Mouse (Mus musculus) cerebellum, adult 11 months (tissue): ENCODE measurements at regions not wholly inside any gene's neighbourhood (a gene's known extent, or its start where the extent isn't known, plus 50 kb on each side); places are given as distances from the start of the nearest gene placed in this dataset.

Experiments used
- DNase-seq: peaks from one replicate; pipeline ENCODE4 v3.0.0; 2022

DNA sequence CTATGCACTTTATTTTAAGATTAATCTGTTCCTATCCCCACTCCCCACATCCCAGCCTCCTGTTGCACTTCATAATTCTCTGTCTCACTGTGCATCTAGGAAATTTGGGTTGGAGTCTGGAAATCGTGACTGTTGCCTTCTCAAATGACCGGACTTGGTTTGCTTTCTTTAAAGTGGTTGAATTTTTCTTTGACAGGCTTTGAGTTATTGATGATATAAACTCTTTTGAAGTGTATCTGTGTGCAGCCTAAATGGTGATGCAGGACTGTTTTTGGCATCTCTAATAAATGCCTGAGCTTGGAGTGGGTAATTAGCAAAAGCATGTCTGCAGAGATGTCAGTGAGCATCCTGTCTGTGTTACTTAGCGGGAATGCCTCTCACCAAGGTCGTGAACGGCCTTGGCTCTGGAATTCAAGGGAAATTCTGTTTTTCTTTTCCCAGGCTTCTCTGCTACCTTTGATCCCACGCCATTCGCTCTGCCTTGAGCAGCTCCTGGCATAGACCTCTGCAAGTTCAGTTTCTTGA lies 292.8 kb upstream of the Igfbp3 start:
- DNase-seq, result no peak

DNA sequence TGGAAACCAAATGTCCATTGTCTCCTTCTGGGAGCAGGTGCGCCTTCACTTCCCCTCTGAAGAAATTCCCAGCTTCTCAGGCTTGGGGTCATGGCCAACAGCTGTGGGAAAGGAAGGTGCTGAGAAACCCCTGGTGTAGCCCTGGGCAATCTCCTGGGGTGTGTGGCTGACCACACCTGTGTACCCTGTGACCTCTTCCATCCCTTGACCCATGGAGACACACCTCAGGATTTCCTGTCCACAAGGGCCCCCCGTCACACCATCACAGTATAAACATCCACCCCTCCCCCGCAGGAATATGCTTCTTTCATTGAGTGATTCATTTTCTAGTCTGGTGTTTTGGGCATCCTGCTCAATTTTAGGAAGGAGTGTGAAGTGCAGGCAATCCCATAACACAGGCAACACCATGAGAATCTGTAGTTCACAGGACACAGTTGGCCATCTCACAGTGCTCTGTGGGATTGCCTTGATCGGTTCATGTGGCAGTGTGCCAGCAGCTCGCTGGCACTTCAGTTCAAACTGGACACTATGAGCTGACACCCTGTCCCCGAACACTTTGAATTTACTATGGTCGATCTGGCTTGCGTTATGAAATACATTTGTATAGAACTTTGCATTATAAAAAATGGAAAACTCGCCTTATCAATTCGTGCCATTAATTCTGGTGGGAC lies 291.1 kb upstream of the Igfbp3 start:
- DNase-seq, result no peak

DNA sequence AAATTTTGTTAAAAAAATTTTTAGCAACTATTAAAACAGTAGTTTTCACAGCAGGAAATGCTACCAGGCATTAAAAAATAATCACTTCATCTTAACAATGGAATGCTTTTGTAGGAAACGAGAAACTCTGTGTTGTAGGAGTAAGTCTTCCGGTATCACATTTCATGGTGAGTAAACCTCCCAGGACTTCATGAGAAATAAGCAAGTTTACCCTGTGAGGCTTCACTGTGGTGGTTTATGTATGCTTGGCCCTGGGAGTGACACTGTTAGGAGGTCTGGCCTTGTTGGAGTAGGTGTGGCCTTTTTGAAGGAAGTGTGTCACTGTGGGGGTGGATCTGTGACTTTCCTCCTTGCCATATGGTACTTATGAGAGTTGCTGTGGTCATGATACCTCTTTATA lies 289.0 kb upstream of the Igfbp3 start:
- no peak for DNase-seq

DNA sequence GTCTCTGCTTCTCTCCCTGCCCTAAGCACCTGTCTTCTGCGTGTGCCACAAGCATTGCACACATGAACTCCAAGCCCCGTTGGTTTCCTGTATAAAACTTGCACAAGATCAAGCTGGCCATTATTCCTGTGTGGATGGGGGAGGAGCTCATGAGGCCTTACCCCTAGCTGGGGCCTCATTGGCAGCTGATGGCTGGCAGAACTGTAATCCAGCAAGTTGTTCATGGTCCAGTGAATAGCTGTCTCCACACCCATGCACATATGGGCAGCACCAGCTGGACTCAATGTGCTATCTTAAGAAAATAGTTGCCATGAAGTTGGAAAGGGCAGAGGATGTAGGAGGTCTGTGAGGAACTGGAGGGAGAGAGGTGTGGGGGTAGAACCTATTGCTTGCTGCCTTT lies 288.3 kb upstream of the Igfbp3 start:
- DNase-seq, result no peak

DNA sequence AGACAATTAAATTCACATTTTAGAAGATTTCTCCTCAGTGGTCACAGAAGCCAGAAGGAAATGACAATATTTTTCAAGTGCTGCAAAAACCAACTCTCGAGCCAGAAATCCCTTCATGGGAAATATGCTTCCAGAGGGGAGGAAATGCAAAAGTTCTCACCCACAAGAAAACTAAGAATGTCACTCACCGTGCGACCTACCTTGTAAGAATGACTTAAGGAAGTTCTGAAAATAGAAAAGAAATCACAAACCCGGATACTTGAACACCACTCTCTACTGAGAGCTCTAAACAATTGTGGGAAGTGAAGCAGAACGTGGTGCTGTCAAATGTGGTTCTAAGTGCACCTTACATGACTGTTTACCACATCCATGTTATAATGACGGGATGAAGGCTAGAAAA lies 284.1 kb upstream of the Igfbp3 start:
- DNase-seq, result no peak

DNA sequence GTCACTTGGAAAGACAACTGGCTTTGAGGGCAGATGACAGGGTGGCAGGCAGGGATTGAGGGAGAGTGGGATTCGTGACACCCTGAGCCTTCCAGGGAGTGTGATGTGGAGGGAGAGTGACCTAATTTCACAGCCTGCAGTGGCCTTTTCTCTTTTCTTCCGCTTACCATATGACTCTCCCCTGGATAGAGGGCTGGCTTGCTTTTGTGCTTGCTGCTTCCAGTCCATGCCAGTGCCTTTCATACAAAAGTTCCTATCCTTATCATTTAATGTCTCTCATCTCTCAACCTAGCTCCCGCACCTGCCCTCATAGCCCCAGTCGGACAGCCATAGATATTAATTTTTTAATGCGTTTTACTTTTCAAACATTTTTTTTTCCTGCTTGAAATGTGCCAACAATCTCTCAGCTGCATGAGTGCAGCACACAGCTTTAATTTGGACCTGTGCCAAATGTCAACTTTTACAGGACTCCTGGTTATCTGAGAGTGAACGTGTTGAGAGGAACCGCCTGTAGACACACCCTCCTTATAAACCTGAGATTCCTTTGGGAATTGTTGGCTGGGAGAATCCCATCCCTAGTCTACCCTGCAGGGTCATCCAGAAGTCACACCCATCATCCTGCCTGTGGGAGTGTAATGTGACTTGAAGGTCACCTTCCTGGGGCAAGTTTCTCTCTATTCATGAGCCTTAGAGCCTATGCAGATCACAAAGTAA lies 260.3 kb upstream of the Igfbp3 start:
- DNase-seq, result no peak

DNA sequence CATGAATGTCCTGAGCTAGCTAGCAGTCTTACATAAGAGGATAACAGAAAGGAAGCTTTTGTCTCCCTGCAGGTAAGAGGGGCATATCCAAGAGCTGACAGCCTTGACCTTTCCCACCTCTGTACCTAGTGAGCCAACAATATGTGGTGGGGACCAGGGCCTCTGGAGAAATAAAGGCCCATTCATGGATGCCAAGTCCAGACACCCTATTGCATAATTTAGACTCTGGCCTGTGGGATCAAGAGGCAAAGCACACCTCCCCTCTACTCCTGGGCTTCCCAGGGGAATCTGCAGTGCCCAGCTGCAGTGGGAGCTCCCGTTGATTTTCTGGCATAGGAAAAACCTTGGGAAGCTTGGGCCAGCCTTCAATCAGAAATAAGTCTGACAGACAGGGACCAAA lies 251.8 kb upstream of the Igfbp3 start:
- DNase-seq, result no peak

DNA sequence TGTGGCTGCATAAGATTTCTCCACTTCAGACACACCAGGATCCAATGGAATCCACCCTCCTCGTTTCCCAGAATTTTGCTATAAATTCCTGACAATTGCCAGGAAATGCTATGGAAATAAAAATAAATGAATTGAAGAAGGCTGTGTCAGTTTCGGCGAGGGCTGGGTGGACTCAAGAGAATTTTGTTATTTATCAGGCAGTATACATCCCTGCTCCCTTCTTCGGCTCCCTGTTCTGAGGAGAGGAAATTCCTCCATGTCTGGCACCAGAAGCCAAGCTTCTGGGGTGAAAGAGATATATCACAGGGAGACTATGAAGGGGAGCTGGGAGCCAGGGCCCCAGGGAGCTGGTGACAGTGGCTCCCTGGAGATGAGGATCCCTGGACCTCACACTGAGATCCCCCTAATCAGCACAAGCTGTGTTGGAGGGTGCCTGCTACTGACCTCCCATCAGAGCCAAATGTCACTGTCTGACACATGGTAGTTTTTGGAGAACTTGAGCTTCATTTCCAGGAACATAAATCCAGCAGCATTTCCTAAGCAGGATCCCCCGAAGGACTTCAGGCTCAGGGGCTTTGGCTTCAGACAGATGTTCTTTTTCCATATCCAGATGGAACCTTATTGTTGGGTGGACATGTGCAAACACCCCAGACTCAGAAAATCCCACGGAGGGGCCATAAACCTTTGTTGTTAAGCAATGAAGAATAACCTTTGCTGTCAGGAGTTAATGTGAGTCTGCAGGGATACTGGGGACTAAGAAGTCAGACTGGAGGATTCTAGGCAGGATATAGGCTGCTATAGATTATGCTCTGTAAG lies 248.4 kb upstream of the Igfbp3 start:
- no peak for DNase-seq

DNA sequence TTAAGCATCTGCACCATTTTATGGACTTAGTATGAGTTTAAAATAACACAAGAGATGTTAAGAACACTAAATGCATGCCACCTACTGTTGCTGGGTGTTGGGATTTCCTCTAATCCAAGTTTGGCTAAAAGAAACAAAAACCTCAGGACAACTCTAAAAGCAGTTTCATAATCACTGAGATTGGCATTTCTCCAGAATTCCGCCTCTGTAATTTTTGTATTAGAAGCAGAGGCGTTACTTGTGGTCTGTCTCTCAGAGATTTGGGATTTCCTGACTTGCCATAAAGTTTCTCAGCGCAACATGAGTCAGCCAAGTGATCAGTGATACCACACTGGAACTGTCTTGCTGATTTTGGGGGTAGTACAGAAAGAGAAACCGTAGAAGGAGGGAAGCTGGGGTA lies 238.0 kb upstream of the Igfbp3 start:
- DNase-seq, result no peak

DNA sequence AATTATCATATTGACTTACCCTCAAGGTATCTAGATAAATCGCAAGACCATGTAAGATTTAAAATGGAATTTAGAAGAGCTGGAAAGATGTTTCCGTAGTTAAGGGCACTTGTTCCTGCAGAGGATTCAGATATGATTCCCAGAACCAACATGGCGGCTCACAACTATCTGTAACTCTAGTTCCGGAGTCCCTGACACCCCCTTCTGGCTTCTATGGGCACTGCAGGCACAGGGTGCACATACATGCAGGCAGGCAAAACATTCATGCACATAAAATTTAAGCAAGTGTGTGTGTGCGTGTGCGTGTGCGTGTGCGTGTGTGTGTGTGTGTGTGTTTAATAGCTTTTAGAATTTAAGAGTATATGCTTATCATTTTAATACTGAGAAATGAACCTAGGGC lies 230.8 kb upstream of the Igfbp3 start:
- no peak for DNase-seq

DNA sequence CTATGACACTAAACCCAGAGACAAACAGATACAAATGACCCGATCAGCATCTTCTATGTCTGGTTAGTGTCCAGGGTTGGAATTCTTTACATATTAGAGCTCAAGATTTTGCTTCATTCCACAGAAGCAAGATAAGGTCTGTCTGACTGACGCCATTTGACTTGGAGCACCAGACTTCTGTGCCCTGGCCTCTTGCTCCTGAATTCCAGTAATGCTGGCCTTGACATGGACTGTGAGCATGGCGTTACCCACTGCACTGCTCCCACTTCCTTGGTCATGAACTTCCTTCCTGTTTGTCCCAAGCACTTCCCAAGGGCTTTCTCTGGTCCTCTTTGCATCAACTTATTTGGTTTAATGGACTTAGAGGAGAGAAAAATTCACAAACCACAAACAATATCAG lies 225.6 kb upstream of the Igfbp3 start:
- DNase-seq, result no peak

DNA sequence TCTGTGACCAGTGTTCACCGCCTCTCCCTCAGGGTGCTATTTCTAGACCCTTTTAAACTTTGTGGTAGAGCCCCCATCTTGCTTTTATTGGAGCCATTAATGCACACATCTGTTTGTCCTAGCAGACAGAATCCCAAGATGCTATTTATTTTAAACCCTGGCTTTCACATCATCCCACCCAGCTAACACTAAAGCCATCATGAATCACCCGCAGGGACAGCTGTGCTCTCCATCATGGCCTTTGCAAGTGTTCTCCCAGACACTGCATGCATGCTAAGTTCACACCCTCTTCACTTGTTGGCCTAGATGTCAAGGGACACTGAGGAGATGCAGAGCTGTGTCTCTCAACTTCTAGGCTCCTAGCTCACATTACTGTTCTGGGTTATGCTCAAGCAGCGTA lies 220.9 kb upstream of the Igfbp3 start:
- no peak for DNase-seq

DNA sequence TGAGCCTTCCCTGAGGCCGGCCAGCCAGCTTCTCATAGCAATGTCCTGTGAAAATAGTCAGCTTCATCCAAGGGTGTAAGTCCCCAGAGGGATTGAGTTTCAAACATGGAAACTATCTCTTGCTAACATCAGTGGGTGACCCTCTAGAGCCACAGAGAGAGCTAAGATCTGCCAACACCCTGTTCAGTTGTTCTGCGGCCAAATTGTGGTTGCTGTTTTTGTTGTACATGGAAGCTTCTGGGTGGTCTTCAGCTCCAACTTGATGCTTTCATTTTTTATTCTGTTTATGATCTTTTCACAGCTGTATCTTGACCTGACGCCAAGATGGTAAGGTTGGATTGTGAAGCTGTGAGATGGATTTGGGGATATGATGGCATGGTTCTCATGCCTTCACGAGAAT lies 214.0 kb upstream of the Igfbp3 start:
- DNase-seq, result no peak

DNA sequence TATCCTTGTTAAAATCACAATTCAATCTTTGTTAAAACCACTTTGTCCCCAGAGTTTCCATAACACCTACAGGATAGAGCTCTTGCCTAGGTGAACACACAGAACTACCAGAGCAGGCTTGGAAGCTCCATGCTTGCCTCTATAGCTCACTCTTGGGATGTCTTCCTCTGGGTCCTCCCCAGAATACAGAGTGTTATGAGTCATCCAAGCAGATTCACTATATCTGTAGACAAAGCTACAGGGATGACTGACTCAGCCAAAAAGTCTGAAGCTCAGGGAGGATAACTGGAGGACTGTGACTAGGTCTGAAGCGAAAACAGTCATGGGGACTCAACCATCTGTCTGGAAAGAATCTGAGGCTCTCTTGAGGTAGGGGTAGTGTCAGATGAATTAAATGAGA lies 211.5 kb upstream of the Igfbp3 start:
- no peak for DNase-seq

DNA sequence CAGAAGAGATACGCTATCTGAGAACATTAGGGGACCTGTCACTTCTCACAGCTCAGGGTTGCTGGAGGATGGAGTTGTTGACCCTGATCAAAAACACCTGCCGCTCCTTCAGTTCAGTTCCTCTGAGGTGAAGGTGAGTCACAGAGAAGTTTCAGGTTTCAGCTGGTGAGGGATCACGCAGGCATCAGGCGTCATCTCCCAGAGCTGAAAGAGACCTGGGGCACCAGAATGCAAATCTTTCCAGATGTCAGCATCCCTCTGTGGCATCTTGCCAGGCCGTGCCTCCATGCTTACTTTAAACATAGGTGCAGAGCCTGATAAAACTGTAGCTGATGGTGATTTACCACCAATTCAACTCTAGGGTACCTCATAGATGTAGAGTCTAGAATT lies 210.4 kb upstream of the Igfbp3 start:
- no peak for DNase-seq

DNA sequence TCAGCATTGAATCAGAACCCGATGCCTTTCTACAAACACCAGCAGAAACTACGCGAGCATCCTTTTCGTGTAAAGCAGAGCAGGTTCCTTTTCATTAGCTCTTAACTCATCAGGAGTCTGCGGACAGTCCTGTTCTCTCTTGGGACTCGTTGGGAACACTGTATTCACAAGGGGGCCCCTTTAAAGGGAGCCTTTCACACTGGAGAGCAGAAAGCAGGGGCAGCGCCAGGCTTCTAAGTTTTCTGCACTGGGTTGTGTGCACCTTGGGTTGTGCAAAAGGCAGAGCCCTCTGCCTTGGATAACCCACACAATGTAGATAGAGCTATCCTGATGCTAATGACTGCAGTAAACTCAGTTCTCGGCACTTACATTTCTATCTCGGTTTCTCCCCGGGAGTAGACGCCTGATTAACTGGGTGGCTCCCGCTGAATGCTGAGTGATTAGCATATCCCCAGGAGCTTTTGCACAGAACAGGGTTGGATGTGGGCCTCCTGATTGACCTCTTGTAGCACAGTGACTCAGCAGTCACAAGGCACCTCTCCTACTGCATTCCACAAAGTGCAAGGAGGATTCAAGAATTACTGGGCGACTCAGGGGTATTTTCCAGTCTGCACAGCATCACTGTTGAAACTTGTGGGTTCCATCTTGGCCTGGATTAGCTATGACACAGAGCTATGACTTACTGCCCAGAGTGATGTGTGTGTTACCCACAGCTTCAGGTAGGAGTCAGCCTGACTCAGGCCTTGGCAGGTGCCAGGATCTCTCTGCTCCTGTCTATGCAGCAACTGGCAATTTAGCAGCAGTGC lies 209.8 kb upstream of the Igfbp3 start:
- no peak for DNase-seq

DNA sequence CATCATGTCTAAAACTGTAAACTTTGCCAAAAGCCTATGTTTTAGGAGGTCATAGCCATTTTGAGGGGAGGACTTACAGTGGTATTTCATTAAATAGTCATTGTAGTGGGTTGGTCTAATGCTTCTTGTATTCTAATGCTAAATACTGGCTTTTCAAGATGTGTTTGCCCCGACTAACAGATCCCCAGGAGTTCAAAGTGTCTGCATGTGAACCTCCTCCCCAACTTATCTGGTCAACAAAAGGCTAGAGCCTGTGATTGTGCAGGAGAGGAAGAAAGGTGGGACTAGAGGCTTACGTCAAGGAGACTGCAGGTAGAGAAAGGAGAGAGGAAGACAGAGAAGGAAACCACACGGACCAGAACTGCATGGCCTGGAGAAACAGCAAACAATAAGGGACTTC lies 198.9 kb upstream of the Igfbp3 start:
- no peak for DNase-seq

DNA sequence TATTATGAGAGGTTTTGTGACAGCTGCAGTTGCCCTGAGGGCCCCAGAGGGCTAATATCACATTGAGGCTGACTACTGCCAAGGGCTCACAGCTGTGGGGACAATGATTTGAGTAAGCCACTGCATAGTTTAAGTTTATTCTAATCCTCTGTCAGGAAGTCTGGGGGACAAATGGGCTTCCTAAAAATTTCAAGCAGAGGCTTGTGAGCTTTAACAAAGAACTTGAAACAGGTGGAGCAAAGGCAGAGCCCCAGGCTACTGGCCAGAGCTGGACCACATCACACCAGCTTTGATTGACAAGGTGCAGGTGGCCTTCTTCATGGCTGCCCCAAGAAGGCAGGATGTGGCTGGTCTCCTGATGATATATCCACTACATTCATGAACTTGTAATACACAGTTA lies 195.3 kb upstream of the Igfbp3 start:
- DNase-seq, result no peak

DNA sequence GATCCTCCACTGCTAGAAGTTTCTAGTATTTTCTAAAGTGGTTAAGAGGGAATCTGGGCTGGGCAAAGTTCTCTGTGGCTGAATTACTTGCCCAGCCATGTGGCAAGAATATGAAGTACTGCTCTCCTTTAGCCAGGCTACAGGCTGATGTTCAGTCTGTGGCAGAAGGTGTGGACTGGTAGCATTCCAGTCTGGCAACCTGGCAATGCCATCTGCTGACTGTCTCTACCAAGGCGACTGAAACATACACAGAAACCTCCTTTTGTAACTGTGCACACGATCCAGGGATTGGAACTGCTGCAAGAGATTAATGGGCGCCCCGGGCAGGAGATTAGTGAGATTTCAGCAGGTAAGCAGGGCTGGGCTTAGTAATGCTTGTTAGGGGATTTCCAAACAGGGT lies 190.9 kb upstream of the Igfbp3 start:
- DNase-seq, result no peak

DNA sequence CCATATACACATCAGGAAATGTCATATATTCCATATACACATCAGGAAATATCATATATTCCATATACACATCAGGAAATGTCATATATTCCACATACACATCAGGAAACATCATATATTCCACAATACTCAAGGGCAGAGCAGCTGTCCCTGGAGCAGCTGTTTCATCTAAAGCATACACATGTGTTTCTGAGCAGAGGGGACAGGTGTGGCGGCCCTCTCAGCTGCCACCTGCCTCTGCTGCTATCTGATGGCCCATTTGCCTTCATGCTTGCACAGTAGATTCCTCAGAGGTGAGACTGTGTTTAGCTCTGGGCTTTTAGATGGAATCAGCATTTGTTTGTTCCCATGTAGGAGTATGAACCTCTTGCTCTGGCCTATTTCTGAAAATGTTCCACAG lies 158.1 kb upstream of the Igfbp3 start:
- no peak for DNase-seq

DNA sequence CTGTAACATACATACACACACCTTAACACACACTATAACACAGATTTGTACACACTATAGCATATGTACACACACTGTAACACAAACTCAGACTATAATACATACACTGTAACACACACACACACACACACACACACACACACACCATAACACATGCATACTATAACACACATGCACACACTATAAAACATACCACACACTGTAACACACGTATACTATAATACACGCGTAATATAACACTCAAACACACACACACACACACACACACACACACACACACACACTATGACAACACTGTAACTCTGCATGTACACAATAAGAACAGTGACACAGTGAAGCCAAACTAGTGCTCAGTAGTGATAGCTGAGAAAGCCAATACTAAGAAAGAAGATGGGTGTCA lies 147.7 kb upstream of the Igfbp3 start:
- DNase-seq, result no peak

DNA sequence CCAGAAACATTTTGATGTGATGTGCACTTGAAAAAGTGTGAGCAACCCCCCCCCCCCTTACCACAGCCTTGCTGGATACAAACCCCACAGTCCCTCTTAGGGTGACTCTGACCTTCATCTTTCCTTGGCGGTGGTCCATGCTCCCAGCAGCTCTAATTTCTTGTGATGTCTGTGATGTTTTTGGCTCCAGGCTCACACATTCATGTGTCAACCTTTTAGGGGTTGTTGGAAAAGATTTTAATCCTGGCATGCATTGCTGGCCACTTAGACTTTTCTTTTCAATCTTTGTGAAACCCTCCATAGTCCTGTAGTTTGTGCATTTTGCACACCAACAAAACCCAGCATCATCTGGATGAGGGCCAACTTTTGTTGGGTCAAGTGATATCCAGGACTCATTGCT lies 134.9 kb upstream of the Igfbp3 start:
- DNase-seq, result no peak

DNA sequence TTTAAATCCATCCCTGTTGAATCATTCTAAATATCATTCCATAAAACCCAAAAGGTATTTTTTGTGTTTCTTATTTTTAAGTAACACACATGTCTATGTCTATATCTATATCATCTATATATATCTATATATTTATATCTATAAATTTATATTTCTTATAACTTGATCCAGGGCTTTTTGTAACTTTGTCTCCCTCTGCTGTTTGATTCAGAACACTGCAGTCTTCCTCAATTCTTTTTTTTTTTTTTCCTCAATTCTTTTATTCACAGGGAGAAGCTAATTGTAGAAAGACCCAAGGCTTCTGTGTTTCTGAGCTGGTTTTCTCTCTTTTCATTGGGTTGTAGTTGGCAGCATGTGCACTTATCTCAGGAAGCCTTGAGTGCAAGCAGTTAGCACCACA lies 124.1 kb upstream of the Igfbp3 start:
- no peak for DNase-seq
